Mouse (Mus musculus) cerebellum, adult 18-20 months (tissue): ENCODE measurements around the gene Ddx56.
A peak's percentile ranks its signal among the peaks of the same experiment; 100 is the strongest.

Experiments
- DNase-seq, 2 experiments: peaks; one replicate each; pipeline ENCODE4 v3.0.0; 2021

Ddx56 gene

GRCm38 (mm10) chr11:6267320-6268254, at the start of gene Ddx56:
Gene Ddx56, minus strand, starts transcription at chr11:6267772.
- peak; percentile 91 to 93 for DNase-seq

- no peak for DNase-seq
These were observed 49.2 kb upstream of the Ddx56 start for GRCm38 (mm10) chr11:6316821-6317220.

GRCm38 (mm10) chr11:6313874-6314406, 46.4 kb upstream of the Ddx56 start:
- DNase-seq: no peak

- no peak for DNase-seq
These were observed 40.6 kb upstream of the Ddx56 start for GRCm38 (mm10) chr11:6308181-6308580.

- no peak for DNase-seq
These were observed 38.4 kb upstream of the Ddx56 start for GRCm38 (mm10) chr11:6305943-6306430.

- DNase-seq: no peak
These were observed 35.2 kb upstream of the Ddx56 start for GRCm38 (mm10) chr11:6302793-6303192.

- DNase-seq: no peak
These were observed 31.9 kb upstream of the Ddx56 start for GRCm38 (mm10) chr11:6299435-6299834.

- DNase-seq: no peak
These were observed 28.5 kb upstream of the Ddx56 start for GRCm38 (mm10) chr11:6296077-6296476.

GRCm38 (mm10) chr11:6294632-6295031, 27.1 kb upstream of the Ddx56 start:
- DNase-seq: no peak

GRCm38 (mm10) chr11:6293601-6294000, 26.0 kb upstream of the Ddx56 start:
- no peak for DNase-seq

- DNase-seq: no peak
These were observed 25.4 kb upstream of the Ddx56 start for GRCm38 (mm10) chr11:6292988-6293349.

GRCm38 (mm10) chr11:6292116-6292987, 24.8 kb upstream of the Ddx56 start:
- peak; percentile 71 to 75 for DNase-seq

GRCm38 (mm10) chr11:6291401-6292115, 24.0 kb upstream of the Ddx56 start, which contains the start of gene Ogdh:
Gene Ogdh, plus strand, starts transcription at chr11:6291633.
- peak; percentile 99 for DNase-seq

GRCm38 (mm10) chr11:6290883-6291282, 23.3 kb upstream of the Ddx56 start:
- no peak for DNase-seq

- no peak for DNase-seq
These were observed 22.6 kb upstream of the Ddx56 start for GRCm38 (mm10) chr11:6290138-6290537.

GRCm38 (mm10) chr11:6282940-6283339, 15.4 kb upstream of the Ddx56 start:
- DNase-seq: no peak

GRCm38 (mm10) chr11:6276466-6276865, 8.9 kb upstream of the Ddx56 start:
- no peak for DNase-seq

GRCm38 (mm10) chr11:6275094-6275484, 7.5 kb upstream of the Ddx56 start:
- DNase-seq: no peak

GRCm38 (mm10) chr11:6274387-6275093, 7.0 kb upstream of the Ddx56 start, which contains the start of gene Tmed4:
Gene Tmed4, minus strand, starts transcription at chr11:6274870.
- peak; percentile 99 to 100 for DNase-seq

- DNase-seq: no peak
These were observed 6.0 kb upstream of the Ddx56 start for GRCm38 (mm10) chr11:6273607-6274006.

- DNase-seq: no peak
These were observed 951 bp downstream of the Ddx56 start for GRCm38 (mm10) chr11:6266621-6267020.
